Mouse (Mus musculus) frontal cortex, adult (tissue): ENCODE measurements at regions not wholly inside any gene's neighbourhood (a gene's known extent, or its start where the extent isn't known, plus 50 kb on each side); places are given as distances from the start of the nearest gene placed in this dataset.
A peak's percentile ranks its signal among the peaks of the same experiment; 100 is the strongest.

ENCODE experiments used
- ATAC-seq: cut with Nextera tagmentation; 2 replicates; pipeline ENCODE4 v1.9.2; 2017; ENCODE audit warnings: mild to moderate bottlenecking, moderate library complexity, mixed read lengths; ENCODE audit not compliant: low TSS enrichment

GRCm38 (mm10) chr16:64166676-64167407 lies 302.9 kb upstream of the Epha3 start:
- 0 out of 2 replicates have a peak, but pooled peaks have one; percentile 34 for ATAC-seq

GRCm38 (mm10) chr16:64166036-64166435 lies 302.1 kb upstream of the Epha3 start:
- ATAC-seq: no peak

DNA sequence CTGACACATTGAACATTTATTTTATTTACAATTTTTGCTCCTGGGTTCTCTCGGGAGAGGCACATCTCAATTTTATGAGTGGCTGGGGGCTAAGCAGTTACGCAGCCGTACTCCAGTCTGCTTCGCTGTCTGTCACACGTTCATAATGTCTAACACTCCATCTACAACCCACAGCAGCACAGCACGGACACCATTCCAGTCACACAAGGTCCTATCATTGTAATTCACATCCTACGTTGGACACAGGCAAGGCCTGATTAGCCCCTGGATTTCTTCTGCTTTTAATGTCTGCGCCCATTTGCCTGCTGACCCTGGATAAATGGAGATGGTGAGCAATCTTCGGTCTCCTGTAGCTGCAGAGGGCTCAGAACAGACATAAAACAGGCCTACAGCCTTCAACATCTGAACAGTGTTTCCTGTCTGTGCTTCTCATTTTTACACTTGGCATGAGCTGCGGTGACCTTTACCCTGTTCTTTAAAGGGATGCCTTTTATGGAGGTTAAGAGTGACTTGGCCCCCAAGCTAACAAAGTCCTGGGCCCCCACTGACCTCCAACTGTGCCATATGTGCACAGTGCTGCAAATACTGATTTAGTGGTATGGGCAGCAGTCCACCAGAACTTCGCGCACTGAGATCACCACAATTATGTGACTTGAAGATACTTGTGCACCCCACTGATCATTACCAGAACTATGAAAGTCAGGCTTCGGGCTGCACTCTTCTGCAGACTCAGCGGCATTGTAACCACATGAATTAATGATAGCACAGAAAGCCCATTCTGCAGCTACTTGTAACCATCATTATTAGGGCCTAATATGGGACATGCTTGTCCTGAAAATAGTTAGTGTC lies 281.9 kb upstream of the Epha3 start:
- no peak for ATAC-seq
